Mouse (Mus musculus) forebrain, embryonic 11.5 days (tissue): ENCODE data around the gene Rbsn. TPM values are rescaled to one million over a fixed set of nuclear protein-coding genes. Genes with fewer than 3 reads are reported as not detected.

Source experiments
- ATAC-seq: fragments of 200-750 bp; cut with Nextera tagmentation; replicated peaks from 2 replicates; pipeline ENCODE4 v1.8.0; 2017; ENCODE audit warnings: moderate TSS enrichment; ENCODE audit not compliant: low FRiP score
- DNase-seq: peaks from one replicate; pipeline ENCODE4 v3.0.0-alpha.2; 2017; ENCODE audit warnings: low spot score
- H3K27ac ChIP-seq: fragments of 300-500 bp; sonication (generic); 2 replicates; pipeline ENCODE4 v1.5.1; 2014; ENCODE audit warnings: low read depth, low read length
- H3K27me3 ChIP-seq: fragments of 300-500 bp; sonication (generic); 2 replicates; pipeline ENCODE4 v1.6.1; 2014; ENCODE audit warnings: mild to moderate bottlenecking, low read length, mixed read lengths; ENCODE audit not compliant: control insufficient read depth, insufficient read depth
- H3K36me3 ChIP-seq: fragments of 300-500 bp; sonication (generic); 2 replicates; pipeline ENCODE4 v1.6.1; 2014; ENCODE audit warnings: mild to moderate bottlenecking, low read length, moderate library complexity, mixed read lengths; ENCODE audit not compliant: control insufficient read depth, insufficient read depth
- H3K4me1 ChIP-seq: fragments of 300-500 bp; sonication (generic); replicated peaks from 2 replicates; pipeline ENCODE4 v1.6.1; 2014; ENCODE audit warnings: low read length, mixed read lengths; ENCODE audit not compliant: control insufficient read depth, insufficient read depth
- H3K4me2 ChIP-seq: fragments of 300-500 bp; sonication (generic); 2 replicates; pipeline ENCODE4 v1.6.1; 2014; ENCODE audit warnings: low read depth, mild to moderate bottlenecking, low read length, moderate library complexity, mixed read lengths; ENCODE audit not compliant: severe bottlenecking
- H3K4me3 ChIP-seq: fragments of 300-500 bp; sonication (generic); 2 replicates; pipeline ENCODE4 v1.5.1; 2014; ENCODE audit warnings: low read depth, low read length
- H3K9ac ChIP-seq: fragments of 300-500 bp; sonication (generic); 2 replicates; pipeline ENCODE4 v1.6.1; 2014; ENCODE audit warnings: low read length
- H3K9me3 ChIP-seq: fragments of 300-500 bp; sonication (generic); 2 replicates; pipeline ENCODE4 v1.6.1; 2016; ENCODE audit warnings: low read length, mixed read lengths; ENCODE audit not compliant: control insufficient read depth
- WGBS: fragments of 180-500 bp; shearing (Covaris S2); extraction: QIAGEN DNeasy Blood & Tissue Kit; methylation state at CpG from one replicate; pipeline ENCODE4 v1.1.7; 2014; 5-methylcytosine and 5-hydroxymethylcytosine counted together
- polyA plus RNA-seq: library from polyadenylated mRNA; unstranded; fragments of >200 nt; fragmentation: Nextera tagmentation; extraction: Ambion mirVana; gene quantifications from 2 replicates; pipeline ENCODE4 v1.2.1, GENCODE M21; 2014

The Rbsn gene
- polyA plus RNA-seq = 20.0 and 22.2 TPM in 2 replicates

- 11% methylated on average over 35 of the region's 35 CpGs for WGBS
- DNase-seq (peak; percentile 96), ATAC-seq (peak; percentile 95)
- Histone ChIP-seq H3K27ac (peak within 1 kb of the TSS; percentile 59), H3K4me3 (peak within 1 kb of the TSS; percentile 95), H3K4me1 (peaks cover 5% of the 10 kb centered on the region), H3K9me3 (no peaks in the 10 kb centered on the region), H3K36me3 (no peaks in the 10 kb centered on the region), H3K4me2 (peak within 1 kb of the TSS; percentile 67), H3K27me3 (no peaks in the 10 kb centered on the region), H3K9ac (peak within 1 kb of the TSS; percentile 92)
Observed at GRCm38 (mm10) chr6:92214773-92215449, at the start of gene Rbsn. Gene Rbsn (minus strand): TSS chr6:92214925.

GRCm38 (mm10) chr6:92261162-92261843 is 46.6 kb upstream of the Rbsn start:
- Histone ChIP-seq H3K9ac (no peak overlapping the region), H3K4me1 (no peaks in the 10 kb centered on the region), H3K27ac (no peak overlapping the region), H3K27me3 (no peaks in the 10 kb centered on the region), H3K36me3 (no peaks in the 10 kb centered on the region), H3K4me2 (no peak overlapping the region), H3K9me3 (no peaks in the 10 kb centered on the region), H3K4me3 (no peak overlapping the region)
- ATAC-seq (no peak), DNase-seq (no peak)
- 71% methylated on average over 4 of the region's 4 CpGs for WGBS

GRCm38 (mm10) chr6:92255346-92255745 is 40.6 kb upstream of the Rbsn start:
- Histone ChIP-seq H3K4me2 (no peak overlapping the region), H3K36me3 (no peaks in the 10 kb centered on the region), H3K9ac (no peak overlapping the region), H3K4me1 (no peaks in the 10 kb centered on the region), H3K4me3 (no peak overlapping the region), H3K27me3 (no peaks in the 10 kb centered on the region), H3K27ac (no peak overlapping the region), H3K9me3 (no peaks in the 10 kb centered on the region)
- ATAC-seq (no peak), DNase-seq (no peak)

- no peaks in the 10 kb centered on the region; the same call in 1 of the 2 replicates for H3K27me3 ChIP-seq
- no peaks in the 10 kb centered on the region for H3K9me3 ChIP-seq
- no peak overlapping the region for H3K9ac ChIP-seq
- DNase-seq (no peak), ATAC-seq (no peak)
- no peaks in the 10 kb centered on the region for H3K36me3 ChIP-seq
- no peak overlapping the region for H3K4me2 ChIP-seq
- WGBS = 72% methylated on average over 3 of the region's 3 CpGs
- H3K4me1 ChIP-seq = no peaks in the 10 kb centered on the region
- no peak overlapping the region for H3K27ac ChIP-seq
- H3K4me3 ChIP-seq = no peak overlapping the region
Observed at GRCm38 (mm10) chr6:92253253-92253870, 38.6 kb upstream of the Rbsn start.

- Histone ChIP-seq H3K9me3 (no peaks in the 10 kb centered on the region), H3K9ac (no peak overlapping the region), H3K36me3 (no peaks in the 10 kb centered on the region), H3K27ac (no peak overlapping the region), H3K4me2 (no peak overlapping the region), H3K27me3 (peaks cover 26% of the 10 kb centered on the region), H3K4me3 (no peak overlapping the region), H3K4me1 (peaks cover 7% of the 10 kb centered on the region; the same call in 1 of the 2 replicates)
- 7% methylated on average over 7 of the region's 7 CpGs for WGBS
- no peak for DNase-seq
- ATAC-seq = no peak
Observed at GRCm38 (mm10) chr6:92247215-92247919, 32.6 kb upstream of the Rbsn start.

GRCm38 (mm10) chr6:92246335-92246734 is 31.6 kb upstream of the Rbsn start:
- H3K9me3 ChIP-seq = no peaks in the 10 kb centered on the region
- H3K4me1 ChIP-seq = peaks cover 7% of the 10 kb centered on the region; the same call in 1 of the 2 replicates
- H3K4me3 ChIP-seq = no peak overlapping the region
- 1% methylated on average over 3 of the region's 3 CpGs for WGBS
- no peaks in the 10 kb centered on the region for H3K36me3 ChIP-seq
- no peak for DNase-seq
- no peak overlapping the region for H3K4me2 ChIP-seq
- H3K27me3 ChIP-seq = peaks cover 26% of the 10 kb centered on the region
- no peak overlapping the region for H3K27ac ChIP-seq
- no peak overlapping the region for H3K9ac ChIP-seq
- no peak for ATAC-seq

- Histone ChIP-seq H3K9ac (peak within 1 kb of the TSS; percentile 45; the same call in 1 of the 2 replicates), H3K9me3 (no peaks in the 10 kb centered on the region), H3K4me1 (peaks cover 7% of the 10 kb centered on the region; the same call in 1 of the 2 replicates), H3K27me3 (peaks cover 26% of the 10 kb centered on the region), H3K4me2 (peak within 1 kb of the TSS; percentile 60), H3K36me3 (no peaks in the 10 kb centered on the region), H3K27ac (no peak within 1 kb of the TSS), H3K4me3 (peak within 1 kb of the TSS; percentile 25)
- ATAC-seq (no peak), DNase-seq (peak; percentile 63)
- 1% methylated on average over 31 of the region's 31 CpGs for WGBS
Observed at GRCm38 (mm10) chr6:92244591-92244990, 29.9 kb upstream of the Rbsn start, which contains the start of gene Trh. Gene Trh (minus strand): TSS chr6:92244650.

- peaks cover 4% of the 10 kb centered on the region; the same call in 1 of the 2 replicates for H3K4me1 ChIP-seq
- ATAC-seq (peak; percentile 66), DNase-seq (no peak)
- H3K27ac ChIP-seq = no peak overlapping the region
- H3K9ac ChIP-seq = no peak overlapping the region
- 69% methylated on average over 3 of the region's 3 CpGs for WGBS
- H3K4me2 ChIP-seq = no peak overlapping the region
- no peaks in the 10 kb centered on the region for H3K9me3 ChIP-seq
- H3K27me3 ChIP-seq = peaks cover 24% of the 10 kb centered on the region
- no peaks in the 10 kb centered on the region for H3K36me3 ChIP-seq
- no peak overlapping the region for H3K4me3 ChIP-seq
Observed at GRCm38 (mm10) chr6:92241178-92241906, 26.6 kb upstream of the Rbsn start.
